Mouse (Mus musculus): Measurements from ENCODE around the gene Ppcdc. TPM values are rescaled to one million over a fixed set of nuclear protein-coding genes. Genes with fewer than 3 reads are reported as not detected.

Gene Ppcdc
- total and polyA plus RNA-seq, 3 experiments = 38.8 to 50.3 (median 44.1) TPM

DNA sequence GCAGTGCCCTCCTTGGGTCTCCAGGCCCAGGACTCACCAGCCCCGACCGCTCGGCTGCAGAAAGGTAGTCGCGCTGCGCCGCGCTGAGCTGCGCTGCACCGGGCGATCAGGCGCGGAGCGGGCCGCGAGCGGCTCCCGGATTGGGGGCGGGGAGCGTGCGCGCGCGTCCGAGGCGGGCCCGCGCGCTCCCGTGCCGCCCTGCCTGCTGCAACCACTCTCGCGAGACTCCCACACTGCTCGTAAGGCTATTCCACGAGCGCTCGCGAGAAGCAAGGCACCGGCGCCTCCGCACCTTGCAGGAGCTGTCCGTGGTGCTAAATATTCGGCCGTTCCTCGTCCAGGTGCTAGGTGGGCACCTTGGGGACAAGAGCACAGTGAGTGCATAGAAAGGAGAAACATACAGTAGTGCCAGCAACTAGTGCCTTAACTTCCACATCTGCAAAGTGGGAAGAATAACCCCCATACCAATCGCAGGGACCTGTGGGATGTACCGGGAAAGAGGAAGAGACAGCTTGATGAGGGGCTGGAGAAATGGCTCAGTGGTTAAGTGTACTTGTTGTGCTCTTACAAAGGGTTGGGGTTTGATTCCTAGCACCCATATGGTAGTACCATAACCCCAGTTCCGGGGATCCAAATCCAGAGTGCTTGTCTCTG, 28.1 kb upstream of the Ppcdc start, which contains the start of gene Scamp5:
Gene Scamp5, minus strand, starts transcription at position 165 of the 654 bp plus-strand sequence.
- dilution Hi-C loops (cut with MboI; ENCODE audit: extremely low pct_ligation_motif_present, extremely low pct_unique_long_range_greater_than_20kb, low sequenced_read_pairs) (no loop called here), in situ Hi-C loops (cut with MboI; ENCODE audit: low pct_ligation_motif_present, low pct_unique_long_range_greater_than_20kb, low sequenced_read_pairs) (no loop called here)
- DNase-seq (ENCODE audit: extremely low read depth) = peak; percentile 79
- Histone ChIP-seq H3K36me3 (replicated peaks in 1 of 2; ENCODE audit: control insufficient read depth in 1 of 2, insufficient read depth in 1 of 2, low read length in 1 of 2) (no peaks in the 10 kb centered on the region), H3K9me3 (replicated peaks; ENCODE audit: low read length) (no peaks in the 10 kb centered on the region), H3K4me1 (ENCODE audit: control insufficient read depth in 1 of 2, insufficient read depth in 2 of 2) (peaks cover 5 to 8% of the 10 kb centered on the region in 2 experiments; a peak in 3 of 4 replicates), H3K4me3 (replicated peaks in 1 of 3; ENCODE audit: low read depth in 2 of 3, low read length in 2 of 3, poor library complexity in 1 of 3) (peak within 1 kb of the TSS; percentile 33 to 64 (median 38)), H3K27me3 (replicated peaks) (peaks cover 84% of the 10 kb centered on the region), H3K79me2 (replicated peaks; ENCODE audit: control insufficient read depth, extremely low read depth, insufficient read depth, poor library complexity, severe bottlenecking) (no peaks in the 10 kb centered on the region), H3K4me2 (ENCODE audit: insufficient read depth, low read depth, poor library complexity, severe bottlenecking) (peak within 1 kb of the TSS; percentile 95), H3K9ac (ENCODE audit: insufficient read depth, low read depth) (peak within 1 kb of the TSS; percentile 67), H3K27ac (ENCODE audit: insufficient read depth, low read depth) (no peak within 1 kb of the TSS)
- no peak for TF ChIP-seq TCF12 (IDR thresholded peaks at IDR 0.05; ENCODE audit: low read depth, low read length)
- TF ChIP-seq KAT2A (IDR thresholded peaks at IDR 0.05; ENCODE audit: insufficient replicate concordance, low read length) = no peak
- no peak for TF ChIP-seq ZMIZ1 (IDR thresholded peaks at IDR 0.05; ENCODE audit: low read depth, low read length)
- no peak for TF ChIP-seq ELF1 (IDR thresholded peaks at IDR 0.05; ENCODE audit: low read depth, low read length)
- peak; percentile 67; the same call in 1 of the 2 replicates for TF ChIP-seq NRF1 (IDR thresholded peaks at IDR 0.05; ENCODE audit: low read depth, low read length)
- peak; percentile 93 for TF ChIP-seq SIN3A (IDR thresholded peaks at IDR 0.05; ENCODE audit: low read length)
- TF ChIP-seq MAFK (IDR thresholded peaks at IDR 0.05; ENCODE audit: insufficient replicate concordance, low read length) = no peak
- TF ChIP-seq POLR2AphosphoS2 (IDR thresholded peaks at IDR 0.05; ENCODE audit: low read depth, low read length) = no peak
- TF ChIP-seq ETS1 (conservative IDR thresholded peaks at IDR 0.05; ENCODE audit: low read depth, low read length) = no peak
- TF ChIP-seq POLR2A (IDR thresholded peaks at IDR 0.05; ENCODE audit: low read depth, low read length) = peak; percentile 43; the same call in 1 of the 2 replicates
- no peak for TF ChIP-seq CTCF (conservative IDR thresholded peaks at IDR 0.05 in 1 of 2, IDR thresholded peaks at IDR 0.05 in 1 of 2; ENCODE audit: low read depth in 2 of 2, low read length in 2 of 2)
- TF ChIP-seq HCFC1 (IDR thresholded peaks at IDR 0.05; ENCODE audit: low read depth, low read length) = no peak
- no peak for TF ChIP-seq USF2 (conservative IDR thresholded peaks at IDR 0.05; ENCODE audit: low read depth, low read length)
- no peak for TF ChIP-seq UBTF (IDR thresholded peaks at IDR 0.05; ENCODE audit: low read depth, low read length)
- TF ChIP-seq CHD2 (IDR thresholded peaks at IDR 0.05; ENCODE audit: low read length) = peak; percentile 100
- TF ChIP-seq MAX (IDR thresholded peaks at IDR 0.05; ENCODE audit: low read length) = 0 out of 2 replicates have a peak, but pooled peaks have one; percentile 4
- TF ChIP-seq ZNF384 (IDR thresholded peaks at IDR 0.05; ENCODE audit: low read depth, low read length) = no peak
- no peak for TF ChIP-seq ZKSCAN1 (IDR thresholded peaks at IDR 0.05; ENCODE audit: borderline replicate concordance, low read depth, low read length)
- TF ChIP-seq MXI1 (IDR thresholded peaks at IDR 0.05; ENCODE audit: low read depth, low read length) = peak; percentile 92
- no peak for TF ChIP-seq JUN (IDR thresholded peaks at IDR 0.05; ENCODE audit: insufficient read depth, low read depth, low read length)
- TF ChIP-seq IRF4 (IDR thresholded peaks at IDR 0.05; ENCODE audit: low read depth, low read length) = no peak
